Mouse (Mus musculus) cortical plate, adult 2 months (tissue): Measurements from ENCODE around the gene Gpnmb.

Source experiments
- CTCF ChIP-seq: fragments of 200-500 bp; IDR thresholded peaks from 2 replicates; pipeline ENCODE4 v1.5.1; 2011; ENCODE audit warnings: mild to moderate bottlenecking, control low read depth, low read length; ENCODE audit not compliant: insufficient read depth; ENCODE audit errors: extremely low read depth
- POLR2A ChIP-seq: fragments of 200-500 bp; IDR thresholded peaks from 2 replicates; pipeline ENCODE4 v1.6.1; 2011; ENCODE audit warnings: mild to moderate bottlenecking, low read length, control low read depth; ENCODE audit not compliant: insufficient read depth; ENCODE audit errors: extremely low read depth

DNA sequence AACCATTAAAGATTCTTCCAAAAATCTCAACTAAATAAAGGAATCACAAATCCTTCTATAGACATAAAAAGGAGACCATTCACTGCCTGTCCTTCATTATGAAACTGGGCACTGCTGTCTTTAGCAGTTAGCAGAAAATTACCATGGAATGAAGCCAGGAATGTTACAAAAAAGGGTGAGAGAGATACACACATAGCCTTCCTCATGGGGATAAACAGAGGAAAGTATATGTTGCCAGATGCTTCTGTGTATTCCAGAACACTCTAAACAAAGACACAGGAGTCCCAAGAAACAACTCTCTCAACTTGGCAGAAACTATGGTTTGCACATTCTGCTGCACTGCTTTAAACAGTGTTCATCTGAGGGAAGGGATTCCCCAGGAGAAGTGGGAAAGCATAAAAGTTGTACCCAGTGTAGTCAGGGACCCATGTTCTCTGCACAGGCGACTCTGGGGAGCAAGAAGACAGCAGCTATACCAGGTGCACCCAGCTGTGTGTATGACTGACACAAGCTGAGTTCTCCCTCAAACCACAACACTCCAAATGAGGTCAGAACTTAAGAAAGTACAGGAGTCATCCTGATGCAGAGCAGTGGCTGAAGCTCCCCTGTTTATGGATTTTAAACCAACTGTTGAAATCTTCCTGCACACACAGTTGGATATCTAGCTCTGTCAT, 83.3 kb downstream of the Gpnmb start:
- TF ChIP-seq CTCF (no peak), POLR2A (no peak)
